Mouse (Mus musculus): ENCODE data around the gene Sectm1b. TPM values are rescaled to one million over a fixed set of nuclear protein-coding genes. Genes with fewer than 3 reads are reported as not detected.
A peak's percentile ranks its signal among the peaks of the same experiment; 100 is the strongest.
"Not testable (repeated sequence)": the region's sequence is repeated elsewhere in the genome, so short reads cannot be mapped to it uniquely, and the experiment has no call there.

Sectm1b gene
- polyA plus RNA-seq, 1 experiment from 2014 or later = not detected

DNA sequence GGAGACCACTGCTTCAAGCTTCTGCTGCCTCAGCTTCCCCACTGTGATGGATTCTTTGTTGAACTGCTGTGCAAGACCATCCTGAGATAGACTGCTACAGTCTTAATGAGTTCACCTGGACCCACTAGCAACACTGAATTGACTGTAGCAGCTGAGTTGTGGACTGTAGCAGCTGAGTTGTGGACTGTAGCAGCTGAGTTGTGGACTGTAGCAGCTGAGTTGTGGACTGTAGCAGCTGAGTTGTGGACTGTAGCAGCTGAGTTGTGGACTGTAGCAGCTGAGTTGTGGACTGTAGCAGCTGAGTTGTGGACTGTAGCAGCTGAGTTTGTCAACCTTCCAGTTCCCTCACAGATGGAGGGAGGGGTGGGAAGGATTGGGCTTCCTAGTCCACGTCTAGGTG is 20.3 kb downstream of the Sectm1b start:
- H3K4me2 ChIP-seq (replicated peaks); H3K4me3 ChIP-seq; H3K9me3 ChIP-seq; H3K27ac ChIP-seq (replicated peaks); ATAC-seq (ENCODE audit: low FRiP score, low read depth); H3K4me1 ChIP-seq; H3K9ac ChIP-seq (replicated peaks); H3K27me3 ChIP-seq; H3K36me3 ChIP-seq: not testable (repeated sequence)
- 55% methylated on average over 1 of the region's 1 CpGs for WGBS

DNA sequence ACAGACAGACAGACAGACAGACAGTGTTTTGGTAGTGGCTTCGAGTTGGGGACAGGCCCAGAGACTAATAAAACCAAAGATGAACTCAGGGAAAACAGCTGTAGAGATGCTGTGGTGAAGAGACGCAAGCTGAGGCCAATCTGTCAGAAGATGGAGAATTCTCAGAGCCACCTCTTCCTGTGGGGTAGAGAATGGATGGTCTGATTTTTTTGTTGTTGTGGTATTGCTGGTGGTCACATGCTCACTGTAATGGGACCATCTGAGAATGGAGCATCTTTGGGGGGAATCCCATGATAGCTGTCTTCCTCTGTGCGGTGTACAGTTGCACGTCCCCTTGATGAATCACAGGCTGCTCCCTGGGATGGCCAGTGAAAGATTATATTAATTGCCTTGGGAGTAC is 20.9 kb downstream of the Sectm1b start:
- H3K27ac ChIP-seq (replicated peaks) = no peak overlapping the region
- H3K36me3 ChIP-seq = no peaks in the 10 kb centered on the region
- H3K9ac ChIP-seq (replicated peaks) = no peak overlapping the region
- no peak overlapping the region for H3K4me2 ChIP-seq (replicated peaks)
- WGBS = 82% methylated on average over 4 of the region's 4 CpGs
- H3K4me1 ChIP-seq = no peaks in the 10 kb centered on the region
- no peak overlapping the region for H3K4me3 ChIP-seq
- H3K27me3 ChIP-seq = no peaks in the 10 kb centered on the region
- no peak for ATAC-seq (ENCODE audit: low FRiP score, low read depth)
- no peaks in the 10 kb centered on the region for H3K9me3 ChIP-seq

DNA sequence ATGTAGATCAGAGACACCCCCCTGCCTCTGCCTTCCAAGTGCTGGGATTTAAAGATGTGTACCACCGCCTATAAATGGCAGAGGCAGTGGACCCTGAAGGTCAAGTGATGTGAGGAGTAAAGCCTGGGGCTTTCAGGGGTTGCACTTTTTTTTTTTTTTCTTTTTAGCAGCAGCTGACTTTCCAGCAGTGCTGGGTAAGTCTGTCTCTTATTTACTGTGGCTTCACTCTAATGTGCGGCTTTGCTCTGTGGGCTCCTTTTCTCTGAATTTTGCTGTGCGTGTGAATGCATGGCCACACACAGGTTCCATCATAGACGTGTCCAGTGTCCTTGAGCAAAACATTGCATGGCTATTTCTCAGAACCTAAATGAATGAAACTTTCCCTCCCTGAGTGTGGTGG is 21.7 kb downstream of the Sectm1b start:
- H3K4me1 ChIP-seq = no peaks in the 10 kb centered on the region
- ATAC-seq (ENCODE audit: low FRiP score, low read depth) = no peak
- no peaks in the 10 kb centered on the region for H3K27me3 ChIP-seq
- no peak overlapping the region for H3K4me2 ChIP-seq (replicated peaks)
- no peaks in the 10 kb centered on the region for H3K9me3 ChIP-seq
- no peak overlapping the region for H3K27ac ChIP-seq (replicated peaks)
- WGBS = 74% methylated on average over 4 of the region's 4 CpGs
- no peak overlapping the region for H3K9ac ChIP-seq (replicated peaks)
- no peak overlapping the region for H3K4me3 ChIP-seq
- no peaks in the 10 kb centered on the region for H3K36me3 ChIP-seq

DNA sequence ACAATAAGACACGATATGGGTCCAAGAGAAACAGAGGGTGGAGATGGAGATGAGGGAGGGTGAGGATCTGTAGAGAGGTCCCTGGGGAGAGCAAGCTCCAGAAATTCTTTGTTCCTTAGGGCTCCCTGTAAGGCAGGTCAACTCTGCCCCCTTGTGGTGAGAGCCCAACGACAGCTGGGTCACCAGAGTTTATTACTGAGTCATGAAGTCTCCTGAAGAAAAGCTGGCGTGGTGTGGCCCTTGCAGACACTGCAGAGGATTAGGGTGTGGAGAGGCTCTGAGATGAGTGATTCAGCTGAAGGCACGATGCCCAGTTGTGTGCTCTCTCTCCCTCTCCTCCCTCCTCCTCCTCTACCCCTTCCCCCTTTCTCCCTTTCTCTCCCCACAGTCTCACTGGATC is 22.2 kb downstream of the Sectm1b start:
- Histone ChIP-seq H3K36me3 (no peaks in the 10 kb centered on the region), H3K27ac (replicated peaks) (no peak overlapping the region), H3K4me1 (no peaks in the 10 kb centered on the region), H3K4me3 (no peak overlapping the region), H3K4me2 (replicated peaks) (no peak overlapping the region), H3K9me3 (no peaks in the 10 kb centered on the region), H3K27me3 (no peaks in the 10 kb centered on the region), H3K9ac (replicated peaks) (no peak overlapping the region)
- ATAC-seq (ENCODE audit: low FRiP score, low read depth) = no peak
- WGBS = 6% methylated on average over 4 of the region's 4 CpGs

DNA sequence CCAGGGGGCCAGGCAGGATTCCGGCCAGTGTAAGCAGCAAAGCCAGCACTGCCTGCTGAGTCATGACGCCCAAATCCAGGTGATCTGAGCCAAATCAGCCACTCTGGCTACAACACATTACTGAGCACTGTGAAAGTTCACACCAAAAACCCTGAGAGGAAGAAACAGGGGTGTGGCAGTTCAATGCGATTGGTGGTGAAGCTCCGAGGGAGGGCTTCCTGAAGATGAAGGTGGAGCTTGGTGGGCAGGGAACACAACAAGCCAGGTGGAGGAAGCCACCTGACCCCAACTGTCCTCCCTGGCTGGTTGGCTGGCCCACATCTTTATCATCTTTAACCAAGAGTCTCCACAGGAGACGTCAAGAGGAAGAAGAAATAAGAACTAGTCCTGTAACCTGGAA is 24.1 kb downstream of the Sectm1b start, which contains the start of gene Cd7:
TSS of gene Cd7 (minus strand) at position 117 of the 400 bp plus-strand sequence.
- H3K4me3 ChIP-seq = no peak within 1 kb of the TSS
- no peaks in the 10 kb centered on the region for H3K9me3 ChIP-seq
- WGBS = 83% methylated on average over 5 of the region's 5 CpGs
- no peaks in the 10 kb centered on the region for H3K36me3 ChIP-seq
- no peaks in the 10 kb centered on the region for H3K4me1 ChIP-seq
- ATAC-seq (ENCODE audit: low FRiP score, low read depth) = no peak
- H3K9ac ChIP-seq (replicated peaks) = no peak within 1 kb of the TSS
- no peak within 1 kb of the TSS for H3K27ac ChIP-seq (replicated peaks)
- no peak within 1 kb of the TSS for H3K4me2 ChIP-seq (replicated peaks)
- no peaks in the 10 kb centered on the region for H3K27me3 ChIP-seq

DNA sequence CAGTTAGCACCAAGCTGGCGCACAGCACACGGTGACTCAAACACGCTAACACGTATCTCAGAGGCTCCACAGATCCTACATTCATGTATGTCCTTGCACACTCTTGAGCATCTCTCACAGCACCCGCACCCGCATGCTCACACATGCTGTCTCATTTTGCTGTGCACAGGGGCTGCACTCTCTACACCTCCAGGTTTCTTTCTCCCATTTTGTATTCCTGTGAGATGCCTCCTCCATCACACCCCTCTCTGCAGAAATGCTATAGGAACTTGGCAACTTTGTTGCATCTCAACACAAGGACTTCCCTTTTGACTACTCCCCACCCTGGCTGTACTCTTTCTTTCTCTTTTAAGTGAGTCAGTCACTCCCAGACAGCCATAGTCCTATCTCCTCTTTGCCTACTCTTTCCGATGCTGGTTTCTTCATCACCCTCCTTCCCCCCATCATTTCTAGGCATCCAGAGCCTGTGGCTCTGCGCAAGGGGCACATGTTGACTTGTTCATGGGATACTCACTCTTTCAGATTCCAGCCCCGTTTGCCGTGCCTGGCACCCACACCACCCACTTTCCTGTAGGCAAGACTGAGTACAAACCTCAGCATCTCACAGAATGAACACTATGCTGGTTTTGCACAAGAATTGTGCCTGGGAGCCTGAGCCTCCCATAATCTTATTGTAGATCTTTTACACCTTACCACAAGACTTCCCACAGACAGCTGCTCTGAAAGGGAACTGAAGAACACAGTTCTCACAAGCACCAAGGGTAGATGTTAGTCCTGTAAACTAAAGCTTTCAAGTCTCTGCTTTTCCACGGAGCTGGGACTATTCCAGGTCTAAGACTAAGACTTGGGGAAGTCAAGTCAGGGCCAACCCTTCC is 24.8 kb downstream of the Sectm1b start:
- no peaks in the 10 kb centered on the region for H3K4me1 ChIP-seq
- no peaks in the 10 kb centered on the region for H3K9me3 ChIP-seq
- no peak for ATAC-seq (ENCODE audit: low FRiP score, low read depth)
- no peaks in the 10 kb centered on the region for H3K27me3 ChIP-seq
- no peak overlapping the region for H3K4me3 ChIP-seq
- H3K36me3 ChIP-seq = no peaks in the 10 kb centered on the region
- no peak overlapping the region for H3K27ac ChIP-seq (replicated peaks)
- H3K4me2 ChIP-seq (replicated peaks) = no peak overlapping the region
- H3K9ac ChIP-seq (replicated peaks) = no peak overlapping the region
- 93% methylated on average over 11 of the region's 11 CpGs for WGBS

DNA sequence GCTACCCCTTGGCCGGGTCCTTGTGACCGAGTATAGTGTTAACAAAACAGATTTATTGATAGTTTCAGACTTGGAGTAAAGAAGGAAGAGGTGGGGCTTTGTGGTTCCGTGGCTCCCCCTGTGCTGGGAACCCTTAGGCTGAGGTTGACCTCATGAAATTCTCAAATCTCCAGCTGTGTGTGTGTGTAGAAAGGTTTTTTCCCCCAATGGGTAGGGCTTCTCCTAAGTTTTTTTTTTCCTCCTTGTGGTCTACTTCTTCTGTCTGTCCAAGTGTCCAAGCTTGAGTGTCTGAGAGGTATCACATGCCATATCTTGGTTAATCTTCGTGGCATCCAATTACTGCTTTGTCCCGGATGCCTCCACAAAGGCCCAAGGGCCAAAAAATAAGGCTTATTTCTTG is 30.3 kb downstream of the Sectm1b start:
- no peaks in the 10 kb centered on the region for H3K4me1 ChIP-seq
- H3K4me3 ChIP-seq = no peak overlapping the region
- ATAC-seq (ENCODE audit: low FRiP score, low read depth) = no peak
- H3K36me3 ChIP-seq = no peaks in the 10 kb centered on the region
- H3K27me3 ChIP-seq = 0 out of 2 replicates have a peak, but pooled peaks cover 3% of the 10 kb centered on the region
- no peak overlapping the region for H3K27ac ChIP-seq (replicated peaks)
- H3K9ac ChIP-seq (replicated peaks) = no peak overlapping the region
- H3K4me2 ChIP-seq (replicated peaks) = no peak overlapping the region
- no peaks in the 10 kb centered on the region for H3K9me3 ChIP-seq
- 86% methylated on average over 5 of the region's 5 CpGs for WGBS

DNA sequence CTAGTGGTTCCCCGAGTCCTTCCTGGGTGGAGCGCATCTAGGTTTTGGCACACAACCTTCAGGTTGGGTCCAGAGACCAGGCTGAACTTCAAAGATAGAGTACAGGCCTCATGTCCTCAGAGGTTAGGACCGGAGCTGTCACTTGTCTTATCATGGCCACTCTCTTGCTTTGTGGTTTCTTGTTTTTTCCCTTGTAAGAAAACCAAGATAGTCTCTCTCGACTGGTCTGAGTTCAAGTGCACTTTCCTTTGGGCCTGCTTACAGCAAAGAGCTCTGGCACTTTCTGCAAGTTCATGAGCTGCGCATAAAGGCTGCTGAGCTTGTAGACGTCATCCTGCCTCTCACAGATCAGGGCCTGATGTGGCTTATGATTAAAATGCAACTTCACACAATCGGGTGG is 36.1 kb downstream of the Sectm1b start:
- Histone ChIP-seq H3K36me3 (no peaks in the 10 kb centered on the region), H3K27ac (replicated peaks) (no peak overlapping the region), H3K4me2 (replicated peaks) (no peak overlapping the region), H3K9ac (replicated peaks) (no peak overlapping the region), H3K4me3 (no peak overlapping the region), H3K4me1 (no peaks in the 10 kb centered on the region), H3K27me3 (0 out of 2 replicates have a peak, but pooled peaks cover 3% of the 10 kb centered on the region), H3K9me3 (no peaks in the 10 kb centered on the region)
- no peak for ATAC-seq (ENCODE audit: low FRiP score, low read depth)
- 91% methylated on average over 7 of the region's 7 CpGs for WGBS

DNA sequence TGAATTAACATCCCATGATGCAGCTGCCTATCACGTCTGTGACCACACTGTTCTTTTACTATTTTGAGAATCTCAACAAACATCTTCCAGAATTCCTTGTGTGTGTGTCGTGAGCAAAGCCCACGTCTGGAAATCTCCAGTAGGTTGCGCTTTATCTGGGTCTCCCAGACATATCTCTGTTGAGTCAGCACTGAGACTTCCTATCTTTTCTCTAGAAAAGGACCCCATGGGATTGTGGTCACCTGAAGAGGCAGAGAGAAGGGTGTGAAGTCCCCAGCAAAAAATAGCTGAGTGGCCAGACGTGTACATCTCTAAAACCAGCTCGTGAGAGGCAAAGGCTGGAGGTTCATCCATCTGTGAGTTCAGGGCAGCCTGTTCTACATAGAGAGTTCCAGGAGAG is 39.2 kb downstream of the Sectm1b start:
- WGBS = 75% methylated on average over 6 of the region's 6 CpGs
- H3K9me3 ChIP-seq = no peaks in the 10 kb centered on the region
- no peak for ATAC-seq (ENCODE audit: low FRiP score, low read depth)

DNA sequence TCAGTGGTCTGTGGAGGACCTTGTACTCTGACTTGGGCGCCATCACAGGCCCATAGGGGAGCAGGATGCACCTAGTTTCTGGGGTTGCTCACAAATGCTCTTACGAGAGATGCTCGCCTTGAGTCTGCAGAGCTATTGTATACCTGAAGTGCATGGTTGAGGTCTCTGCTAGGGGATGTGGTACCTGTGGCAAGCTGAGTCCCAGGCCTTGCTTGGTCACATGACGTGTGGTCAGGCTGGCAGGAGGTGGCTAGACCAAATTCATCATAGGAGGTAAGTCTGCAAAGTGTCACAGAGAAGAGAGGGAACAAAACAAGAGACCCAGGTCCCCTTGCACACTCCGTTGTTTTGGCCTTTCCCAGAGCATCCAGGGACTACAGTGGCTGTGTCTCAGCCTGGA is 43.9 kb downstream of the Sectm1b start:
- Histone ChIP-seq H3K36me3 (no peaks in the 10 kb centered on the region), H3K4me1 (no peaks in the 10 kb centered on the region), H3K4me3 (no peak overlapping the region), H3K27ac (replicated peaks) (no peak overlapping the region), H3K9ac (replicated peaks) (no peak overlapping the region), H3K9me3 (no peaks in the 10 kb centered on the region), H3K4me2 (replicated peaks) (no peak overlapping the region), H3K27me3 (no peaks in the 10 kb centered on the region; the same call in 1 of the 2 replicates)
- no peak for ATAC-seq (ENCODE audit: low FRiP score, low read depth)
- 82% methylated on average over 5 of the region's 5 CpGs for WGBS

More for the DNA sequence above, 39.2 kb downstream of the Sectm1b start:
- Histone ChIP-seq H3K4me2 (replicated peaks) (no peak overlapping the region), H3K4me1 (no peaks in the 10 kb centered on the region), H3K9ac (replicated peaks) (no peak overlapping the region), H3K27ac (replicated peaks) (no peak overlapping the region), H3K36me3 (no peaks in the 10 kb centered on the region), H3K27me3 (0 out of 2 replicates have a peak, but pooled peaks cover 3% of the 10 kb centered on the region), H3K4me3 (no peak overlapping the region)

DNA sequence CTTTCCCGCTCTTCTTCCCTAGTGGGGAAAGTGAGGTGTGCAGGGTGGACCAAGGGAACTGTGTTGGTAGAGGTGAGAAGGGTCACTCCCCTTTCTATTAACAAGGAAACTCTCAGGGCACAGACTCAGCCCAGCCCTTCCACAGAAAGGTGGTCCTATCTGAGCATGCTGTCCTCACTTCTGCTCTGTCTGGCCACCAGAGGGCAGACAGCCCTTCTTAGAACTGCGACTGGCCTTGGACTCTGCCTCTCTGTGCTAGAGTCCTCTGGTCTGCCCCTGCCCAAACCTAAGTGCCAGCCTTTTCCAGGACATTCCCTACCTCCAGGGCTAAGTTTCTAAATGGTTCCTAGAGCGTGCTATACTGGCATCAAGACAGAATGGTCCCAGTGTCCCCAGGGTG is 45.7 kb downstream of the Sectm1b start:
- H3K4me3 ChIP-seq = no peak overlapping the region
- no peak overlapping the region for H3K27ac ChIP-seq (replicated peaks)
- 44% methylated on average over 3 of the region's 3 CpGs for WGBS
- no peaks in the 10 kb centered on the region for H3K9me3 ChIP-seq
- no peaks in the 10 kb centered on the region for H3K36me3 ChIP-seq
- H3K4me2 ChIP-seq (replicated peaks) = no peak overlapping the region
- no peak overlapping the region for H3K9ac ChIP-seq (replicated peaks)
- ATAC-seq (ENCODE audit: low FRiP score, low read depth) = peak; percentile 41; the same call in 1 of the 2 replicates
- peaks cover 4% of the 10 kb centered on the region; the same call in 1 of the 2 replicates for H3K27me3 ChIP-seq
- H3K4me1 ChIP-seq = no peaks in the 10 kb centered on the region

DNA sequence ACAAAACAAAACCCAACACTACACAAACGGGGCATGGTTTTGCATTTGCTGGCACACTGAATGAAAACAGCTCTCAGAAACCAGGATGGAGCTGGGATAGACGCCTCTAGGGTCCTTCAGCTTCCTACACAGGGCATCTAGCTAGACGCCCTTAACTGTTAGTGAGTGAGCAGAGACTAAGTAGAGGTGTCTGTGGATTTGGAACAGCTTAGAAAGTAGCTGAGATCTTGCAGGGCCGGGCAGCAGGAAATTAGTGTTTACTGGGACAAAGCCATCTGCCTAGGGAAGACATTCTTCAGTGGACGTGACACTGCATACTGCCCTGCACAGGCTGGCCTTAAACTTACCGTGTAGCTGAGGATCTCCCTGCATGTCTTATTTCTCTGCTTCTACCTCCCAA is 47.9 kb downstream of the Sectm1b start:
- H3K4me3 ChIP-seq = no peak overlapping the region
- H3K4me2 ChIP-seq (replicated peaks) = no peak overlapping the region
- H3K27me3 ChIP-seq = peaks cover 4% of the 10 kb centered on the region; the same call in 1 of the 2 replicates
- ATAC-seq (ENCODE audit: low FRiP score, low read depth) = no peak
- no peaks in the 10 kb centered on the region for H3K4me1 ChIP-seq
- H3K9ac ChIP-seq (replicated peaks) = no peak overlapping the region
- no peak overlapping the region for H3K27ac ChIP-seq (replicated peaks)
- WGBS = 70% methylated on average over 6 of the region's 6 CpGs
- H3K36me3 ChIP-seq = no peaks in the 10 kb centered on the region
- no peaks in the 10 kb centered on the region for H3K9me3 ChIP-seq
